Mouse (Mus musculus): ENCODE measurements around the gene Lmntd1.

Lmntd1 gene

GRCm38 (mm10) chr6:145441416-145442110, 172.6 kb downstream of the Lmntd1 start:
- in situ Hi-C loops (cut with MboI, MseI), result no loop called here

DNA sequence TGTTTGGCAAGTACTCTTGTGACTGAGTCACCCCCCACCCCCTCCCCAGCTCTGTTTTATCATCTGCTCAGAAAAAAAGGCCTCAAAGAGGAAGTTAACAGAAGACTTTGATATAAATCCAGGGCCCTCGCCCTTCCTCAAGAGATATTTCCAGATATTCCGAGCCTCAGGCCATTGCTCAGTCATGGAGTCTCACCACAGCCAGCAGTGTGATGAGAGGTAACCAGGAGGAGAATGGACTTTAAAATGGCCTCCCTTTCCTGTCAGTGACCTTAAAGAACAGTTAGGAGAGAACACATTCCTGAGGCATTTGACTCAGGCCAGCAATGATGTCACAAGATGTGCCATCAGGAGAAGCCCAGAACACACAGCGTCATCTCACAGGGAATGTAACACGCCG, 175.3 kb downstream of the Lmntd1 start:
- in situ Hi-C loops (cut with MboI, MseI), result no loop called here

DNA sequence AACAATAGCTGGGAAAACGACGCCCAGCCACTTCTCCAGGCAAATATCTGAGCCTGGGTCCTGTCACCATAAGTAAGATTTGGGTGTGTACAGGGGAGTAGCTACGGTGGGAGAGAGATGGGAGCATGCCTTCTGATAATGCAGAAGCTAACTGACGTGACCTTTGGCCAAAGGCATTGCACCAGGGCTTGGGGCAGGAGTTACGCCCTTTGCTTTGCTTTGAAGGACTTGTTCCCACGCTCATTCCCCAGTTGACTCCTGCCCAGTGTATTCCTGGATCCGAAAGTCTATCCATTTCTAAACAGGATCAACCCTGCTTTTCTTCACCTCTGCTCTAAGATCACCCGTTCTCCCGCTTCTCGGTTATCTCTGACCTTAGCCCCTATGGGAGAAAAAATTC, 178.4 kb downstream of the Lmntd1 start:
- in situ Hi-C loops (cut with MboI, MseI), result no loop called here

- in situ Hi-C loops (cut with MboI, MseI), result no loop called here
Observed at GRCm38 (mm10) chr6:145435156-145435555, 179.0 kb downstream of the Lmntd1 start.

- in situ Hi-C loops (cut with MboI, MseI), result no loop called here
Observed at GRCm38 (mm10) chr6:145433897-145434296, 180.2 kb downstream of the Lmntd1 start.

GRCm38 (mm10) chr6:145432711-145433708, 181.1 kb downstream of the Lmntd1 start:
- in situ Hi-C loops (cut with MboI, MseI), result no loop called here

DNA sequence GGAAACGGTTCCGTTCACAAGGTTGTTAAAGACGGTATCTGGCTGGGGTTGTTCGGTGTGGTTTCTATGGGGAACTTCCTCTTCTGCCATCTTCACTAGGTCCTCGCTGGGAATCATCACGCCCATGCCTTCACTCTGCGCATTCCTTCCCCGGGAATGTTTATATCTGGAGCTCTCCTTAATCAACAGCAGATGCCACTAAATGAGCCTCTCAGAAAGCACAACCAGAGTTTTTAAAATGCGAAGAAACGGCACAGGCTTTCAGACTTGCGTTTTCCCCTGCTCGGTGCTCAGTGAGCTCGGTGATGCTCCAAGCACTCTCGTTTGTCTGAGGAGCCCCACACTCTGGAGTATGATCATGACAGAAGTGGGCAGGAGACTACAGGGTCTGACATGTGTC, 182.4 kb downstream of the Lmntd1 start:
- in situ Hi-C loops (cut with MboI, MseI), result no loop called here

DNA sequence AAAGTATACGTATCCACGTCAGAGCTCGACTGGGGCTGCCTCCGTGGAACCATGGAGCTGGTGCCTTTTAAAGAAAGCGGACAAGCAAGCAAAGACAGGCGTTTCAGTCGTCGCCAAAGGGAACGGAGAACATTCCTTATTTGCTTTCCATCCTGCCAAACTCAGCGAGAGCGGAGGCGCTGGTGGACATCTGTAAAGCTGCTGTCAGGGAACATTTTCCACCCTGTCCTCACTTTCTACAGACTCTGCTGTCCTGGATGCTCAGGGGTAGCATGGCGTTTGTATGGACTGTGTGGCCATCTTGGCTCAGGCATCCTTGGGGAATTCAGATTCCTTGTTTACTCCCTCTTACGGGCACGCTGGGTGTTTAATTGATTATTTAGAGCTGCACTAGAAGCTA, 186.7 kb downstream of the Lmntd1 start:
- in situ Hi-C loops (cut with MboI, MseI), result no loop called here

DNA sequence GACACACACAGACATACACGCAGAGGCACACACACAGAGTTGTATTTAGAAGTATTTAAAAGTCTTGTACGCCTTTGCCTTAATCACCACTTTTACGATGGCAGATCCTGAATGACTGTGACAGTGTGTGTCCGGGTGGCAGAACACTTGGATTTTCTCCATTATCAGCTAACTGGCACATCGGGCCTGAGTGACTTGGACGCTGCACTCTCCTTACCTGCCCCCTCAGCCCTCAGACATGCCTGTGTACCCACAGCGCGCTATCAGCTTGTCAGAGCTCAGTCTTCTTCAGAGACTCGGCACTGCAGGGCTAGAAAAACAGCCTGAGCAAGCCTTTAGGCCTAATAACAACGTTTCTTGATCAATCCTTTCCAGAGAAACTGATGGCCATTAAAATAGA, 187.6 kb downstream of the Lmntd1 start:
- in situ Hi-C loops (cut with MboI, MseI), result no loop called here

GRCm38 (mm10) chr6:145424156-145424555, 190.0 kb downstream of the Lmntd1 start:
- in situ Hi-C loops (cut with MboI, MseI), result no loop called here

DNA sequence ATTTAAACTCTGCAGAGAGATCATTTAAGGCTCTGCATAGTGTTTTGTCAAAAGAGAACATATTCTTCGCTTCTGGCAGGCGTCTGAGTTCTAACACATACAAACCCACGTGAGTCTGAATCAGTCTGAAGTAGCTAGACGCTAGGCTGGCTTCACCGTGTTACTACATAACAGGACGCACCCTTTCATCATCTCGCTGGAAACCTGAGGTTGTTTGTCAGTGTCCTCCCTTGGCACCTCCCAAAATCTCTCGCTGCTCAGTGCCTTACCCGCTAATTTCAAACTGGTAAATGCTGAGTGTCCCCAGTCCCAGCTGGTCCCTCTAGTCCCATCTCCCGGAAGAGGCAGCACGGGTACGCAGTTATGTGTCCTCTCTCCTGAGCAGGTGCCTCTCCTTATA, 190.6 kb downstream of the Lmntd1 start:
- in situ Hi-C loops (cut with MboI, MseI), result no loop called here

DNA sequence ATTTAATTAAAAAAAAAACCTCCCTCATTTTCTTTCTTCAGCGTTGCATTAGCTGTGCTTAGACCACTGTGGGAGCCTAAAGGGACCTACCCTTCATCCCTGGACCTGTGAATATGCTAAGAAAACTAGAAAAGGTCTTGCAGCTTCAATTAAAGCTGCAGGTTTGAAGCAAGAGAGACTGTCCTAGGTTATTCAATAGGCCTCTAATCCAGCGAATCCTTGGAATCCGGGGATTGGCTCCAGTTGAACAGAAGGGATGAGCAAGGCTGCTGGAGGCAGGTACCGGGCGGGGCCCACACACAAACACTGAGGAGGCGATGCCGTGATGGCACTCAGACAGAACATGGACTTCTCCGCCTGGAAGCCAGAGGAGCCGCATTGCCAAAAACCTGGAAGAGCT, 192.5 kb downstream of the Lmntd1 start:
- in situ Hi-C loops (cut with MboI, MseI), result no loop called here

GRCm38 (mm10) chr6:145420407-145420806, 193.7 kb downstream of the Lmntd1 start:
- in situ Hi-C loops (cut with MboI, MseI), result no loop called here

- in situ Hi-C loops (cut with MboI, MseI), result loop anchor here in 1 of 2 experiments (5.0 kb wide), 1 partner anchor 42 kb away; no protein-coding TSS in a partner anchor
Observed at GRCm38 (mm10) chr6:145418856-145419255, 195.3 kb downstream of the Lmntd1 start.

GRCm38 (mm10) chr6:145417720-145418440, 196.2 kb downstream of the Lmntd1 start:
- in situ Hi-C loops (cut with MboI, MseI), result loop anchor here in 1 of 2 experiments (5.0 kb wide), 1 partner anchor 41 kb away; no protein-coding TSS in a partner anchor

DNA sequence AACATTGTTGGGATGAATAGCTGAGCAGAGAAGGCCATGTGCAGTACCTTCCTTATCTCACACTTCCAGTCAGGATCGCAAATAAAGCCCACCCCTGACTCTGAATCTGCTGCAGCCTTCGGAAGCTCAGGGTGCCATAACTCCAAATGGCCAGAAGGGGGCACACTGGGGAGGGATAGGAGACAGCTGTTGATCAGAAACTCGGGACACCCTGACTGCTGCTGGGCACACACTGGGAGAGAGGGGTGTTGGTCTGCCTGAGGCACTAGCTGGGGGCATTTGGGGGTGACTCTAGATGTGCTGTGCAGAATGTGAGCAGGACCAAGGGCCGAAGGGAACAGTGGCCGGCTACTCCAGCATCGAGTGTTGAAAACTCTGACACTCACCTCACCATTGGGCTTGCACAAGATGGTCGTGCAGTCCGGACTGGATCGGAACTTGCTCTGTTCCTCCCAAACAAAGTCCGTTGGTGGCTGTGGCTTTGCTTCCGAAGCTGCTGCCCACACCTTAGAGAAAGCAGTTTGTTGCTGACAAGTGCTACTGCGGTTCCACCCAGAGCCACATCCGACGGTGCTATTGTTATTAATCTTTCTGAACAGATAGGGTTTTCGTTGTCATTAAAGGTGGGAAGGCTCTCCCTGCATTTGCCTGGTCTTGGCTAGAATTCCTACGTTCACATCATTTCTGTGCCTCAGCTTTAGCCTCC, 197.0 kb downstream of the Lmntd1 start:
- in situ Hi-C loops (cut with MboI, MseI), result loop anchor here in 1 of 2 experiments (5.0 kb wide), 1 partner anchor 40 kb away; no protein-coding TSS in a partner anchor

DNA sequence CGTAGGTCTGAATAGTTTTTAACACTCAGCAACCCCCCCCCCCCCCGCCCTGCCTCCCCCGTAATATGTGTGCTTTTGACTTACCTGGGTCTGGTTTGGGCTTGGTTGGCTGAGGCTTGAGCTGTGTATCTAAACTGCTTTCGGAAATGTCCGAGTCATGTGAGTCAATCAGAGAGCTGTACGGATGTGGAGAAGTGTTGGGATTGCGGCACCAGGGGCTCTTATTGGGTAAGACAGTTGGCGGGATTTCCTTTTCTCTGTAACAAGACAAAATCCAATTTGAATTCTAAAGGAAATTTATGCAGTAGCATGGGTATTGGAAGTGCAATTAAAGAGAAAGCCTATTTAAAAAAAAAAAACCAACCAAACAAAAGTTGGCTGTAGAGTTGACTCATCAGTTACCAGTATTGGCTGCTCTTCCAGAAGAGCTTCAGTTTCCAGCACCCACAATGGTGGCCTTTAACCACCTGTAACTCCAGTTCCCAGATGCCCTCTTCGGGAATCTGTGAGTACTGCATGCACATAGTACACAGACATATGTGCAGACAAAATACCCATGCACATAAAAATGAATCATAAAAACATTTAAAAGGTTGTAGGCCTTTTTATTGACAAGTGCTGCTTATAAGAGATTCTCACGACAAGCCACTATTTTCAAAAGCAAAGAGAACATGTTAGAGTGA, 209.6 kb downstream of the Lmntd1 start:
- in situ Hi-C loops (cut with MboI, MseI), result no loop called here

- in situ Hi-C loops (cut with MboI, MseI), result no loop called here
Observed at GRCm38 (mm10) chr6:145401140-145401539, 213.0 kb downstream of the Lmntd1 start.

GRCm38 (mm10) chr6:145397881-145398280, 216.2 kb downstream of the Lmntd1 start:
- in situ Hi-C loops (cut with MboI, MseI), result loop anchor here in 1 of 2 experiments (10.0 kb wide), 1 partner anchor 617 kb away; no protein-coding TSS in a partner anchor

GRCm38 (mm10) chr6:145396534-145396933, 217.6 kb downstream of the Lmntd1 start:
- in situ Hi-C loops (cut with MboI, MseI), result loop anchor here in 1 of 2 experiments (10.0 kb wide), 1 partner anchor 618 kb away; no protein-coding TSS in a partner anchor

Measured in T-helper 17 cell (primary cell).